In genomic region chr11:26387087-26387611, GRCm38 (mm10) we compare ENCODE assay signal across 8 mouse cellular contexts. TPM values are rescaled to one million over a fixed set of nuclear protein-coding genes. Genes with fewer than 3 reads are reported as not detected.
DNase-seq lines count a peak whose midpoint lies in the region; ATAC-seq lines count a peak whose summit lies in the region.

No protein-coding gene starts in this region.

- intact Hi-C loops in heart, postnatal 14 days (cut with DNase I): loop anchor here (5.0 kb wide), 1 partner anchor 205 kb away; the partner anchor contains the start of genes Gm6899 and Vrk2

- peak; percentile 96 for DNase-seq in ES-CJ7 (ENCODE audit: low read depth, low spot score)
- peak; percentile 91 for DNase-seq in cerebellum, adult 11 months
- peak; percentile 96 for DNase-seq in forebrain, embryonic 14.5 days (ENCODE audit: low spot score)
- DNase-seq in heart, postnatal 14 days: peak; percentile 93 to 95
- peak; percentile 92 for DNase-seq in layer of hippocampus, adult 11-12 months (ENCODE audit: low spot score)
- DNase-seq in lung, adult 18-20 months: peak; percentile 90 to 91
- DNase-seq in testis, postnatal 14 days (ENCODE audit: low spot score): peak; percentile 90

- peak overlapping the region; percentile 62 for H3K4me2 ChIP-seq in forebrain, embryonic 14.5 days (ENCODE audit: low read length)
- H3K4me2 ChIP-seq in neural tube, embryonic 15.5 days: peak overlapping the region; percentile 73

- no peaks in the 10 kb centered on the region for H3K9me3 ChIP-seq in forebrain, embryonic 14.5 days (replicated peaks; ENCODE audit: control insufficient read depth, low read length)
- H3K9me3 ChIP-seq in neural tube, embryonic 15.5 days (replicated peaks): no peaks in the 10 kb centered on the region

- H3K27me3 ChIP-seq in forebrain, embryonic 14.5 days (replicated peaks; ENCODE audit: control insufficient read depth, insufficient read depth, low read length): no peaks in the 10 kb centered on the region
- no peaks in the 10 kb centered on the region for H3K27me3 ChIP-seq in neural tube, embryonic 15.5 days (replicated peaks)

- H3K9ac ChIP-seq in forebrain, embryonic 14.5 days (ENCODE audit: low read length): peak overlapping the region; percentile 76
- peak overlapping the region; percentile 74 for H3K9ac ChIP-seq in neural tube, embryonic 15.5 days (replicated peaks)

- H3K4me3 ChIP-seq in forebrain, embryonic 14.5 days (ENCODE audit: low read depth, low read length): peak overlapping the region; percentile 70
- peak overlapping the region; percentile 91 for H3K4me3 ChIP-seq in neural tube, embryonic 15.5 days (replicated peaks)

- no peaks in the 10 kb centered on the region for H3K36me3 ChIP-seq in forebrain, embryonic 14.5 days (ENCODE audit: control insufficient read depth, insufficient read depth, low read length)
- H3K36me3 ChIP-seq in neural tube, embryonic 15.5 days: no peaks in the 10 kb centered on the region

- peak overlapping the region; percentile 78; the same call in 1 of the 2 replicates for H3K27ac ChIP-seq in forebrain, embryonic 14.5 days (ENCODE audit: low read depth, low read length)
- H3K27ac ChIP-seq in neural tube, embryonic 15.5 days (replicated peaks): peak overlapping the region; percentile 91

- H3K4me1 ChIP-seq in forebrain, embryonic 14.5 days (ENCODE audit: control insufficient read depth, insufficient read depth, low read length): no peaks in the 10 kb centered on the region
- peaks cover 6% of the 10 kb centered on the region; the same call in 1 of the 2 replicates for H3K4me1 ChIP-seq in neural tube, embryonic 15.5 days

- peak; percentile 100 for ATAC-seq in forebrain, embryonic 14.5 days
- peak; percentile 100 for ATAC-seq in neural tube, embryonic 15.5 days (ENCODE audit: low FRiP score)

- WGBS in forebrain, embryonic 14.5 days: 0% methylated on average over 42 of the region's 42 CpGs
- under 1% methylated on average over 42 of the region's 42 CpGs for WGBS in neural tube, embryonic 15.5 days

RNA-seq across cellular contexts. Expression of gene Fancl, which starts 1.2 kb away (rescaled TPM):
- polyA plus RNA-seq in forebrain, embryonic 14.5 days (2014; fragmentation: Nextera tagmentation; extraction: Ambion mirVana): 15.8 and 16.0 TPM in 2 replicates
- total RNA-seq in heart, postnatal 14 days (2021): 1 to 10 TPM; 8.5 to 9.1 TPM
- polyA plus RNA-seq in neural tube, embryonic 15.5 days (2015; fragmentation: Nextera tagmentation; extraction: Ambion mirVana): 13.4 and 17.1 TPM in 2 replicates

Comparison
In these comparisons a context has a peak if more than half of its experiments do, and no peak if none do; other contexts are left out.
1. Peak in every context shown above with its lines: DNase-seq, ATAC-seq, H3K4me3 ChIP-seq and H3K27ac ChIP-seq.